Mouse (Mus musculus) adipose tissue, adult 10 weeks (tissue): Measurements from ENCODE around the gene Sdhaf2. TPM values are rescaled to one million over a fixed set of nuclear protein-coding genes. Genes with fewer than 3 reads are reported as not detected.

ENCODE experiments used
- polyA plus RNA-seq: library from polyadenylated mRNA; stranded (reverse); fragments of 350-450 nt; fragmentation: Illumina TruSeq; extraction: RNeasy Lipid Tissue Mini Kit (QIAGEN cat#74804); gene quantifications from one replicate; pipeline ENCODE4 v1.2.3, GENCODE M21; 2014; ENCODE audit warnings: low read depth, low replicate concordance

The Sdhaf2 gene
- polyA plus RNA-seq, result 47.1 TPM

GRCm38 (mm10) chr19:10525910-10526309, at the start of gene Sdhaf2:
Sdhaf2 (minus strand) TSS chr19:10526142.

GRCm38 (mm10) chr19:10555624-10556510, 29.9 kb upstream of the Sdhaf2 start, which contains the start of gene Tmem216:
Tmem216 (minus strand) TSS chr19:10556238.

DNA sequence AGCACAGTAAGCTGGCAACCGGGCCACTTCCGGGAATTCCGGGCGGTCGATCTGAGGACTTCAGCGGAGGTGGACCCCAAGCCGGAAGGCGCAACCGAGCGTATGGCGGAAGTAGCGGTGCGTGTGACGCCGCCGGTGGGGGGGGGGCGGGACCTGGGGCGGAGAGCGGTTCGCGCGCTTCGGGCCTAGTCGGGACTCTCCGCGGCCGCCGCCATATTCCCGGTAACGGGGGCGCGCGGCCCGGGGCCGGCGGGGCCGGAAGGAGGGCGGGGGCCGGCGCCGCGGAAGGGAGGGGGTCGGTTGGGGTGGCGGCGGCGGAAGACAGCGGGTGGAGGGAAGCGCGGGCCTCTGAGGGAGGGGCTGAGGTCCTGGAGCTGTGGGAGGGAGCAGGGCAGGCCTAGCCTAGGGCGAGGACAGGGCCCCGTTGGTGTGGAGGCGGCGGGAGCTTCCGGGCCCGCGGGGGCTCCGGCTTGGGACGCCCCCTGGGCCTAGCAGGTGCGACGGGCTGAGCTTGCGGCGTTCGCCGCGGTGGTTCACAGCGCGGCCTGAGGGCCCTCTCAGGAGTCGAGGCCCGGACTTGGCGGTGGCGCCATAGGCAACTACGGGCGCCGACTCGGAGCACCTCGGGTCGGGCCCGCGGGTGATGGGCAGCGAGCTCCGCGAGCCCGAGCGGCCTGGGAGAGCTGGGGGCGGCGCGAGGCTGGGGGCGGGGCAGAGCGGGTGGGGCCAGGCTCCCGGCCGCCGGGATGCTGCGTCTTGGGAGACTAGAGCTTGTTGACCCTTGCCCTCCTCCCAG, 638 bp downstream of the Sdhaf2 start, which contains the start of gene Cpsf7:
Gene Cpsf7, plus strand, starts transcription at position 161 of the 796 bp plus-strand sequence.

DNA sequence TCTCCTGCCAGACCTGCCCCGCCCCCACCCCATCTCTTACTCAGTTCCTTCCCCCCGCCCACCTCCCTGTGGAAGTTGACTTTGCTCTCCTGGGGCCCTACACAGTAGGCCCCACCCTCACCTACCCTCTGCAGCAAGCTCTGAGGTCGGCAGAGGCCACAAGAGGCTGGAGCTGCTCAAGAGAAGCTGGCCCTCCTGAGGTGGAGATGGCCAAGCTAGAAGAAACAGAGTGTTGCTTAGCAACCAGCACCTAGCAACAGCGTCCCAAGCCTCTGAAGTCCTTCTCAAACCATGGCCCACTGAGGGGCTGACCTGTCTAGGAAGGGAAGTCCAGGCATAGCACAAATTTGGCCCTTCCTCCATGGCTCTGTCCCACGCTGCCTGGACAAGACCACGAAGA, 43.2 kb downstream of the Sdhaf2 start, which contains the start of gene Ppp1r32:
Gene Ppp1r32, minus strand, starts transcription at position 226 of the 400 bp plus-strand sequence.

GRCm38 (mm10) chr19:10456752-10457483, 69.0 kb downstream of the Sdhaf2 start, which contains the start of gene Lrrc10b:
Lrrc10b (minus strand) TSS chr19:10457473.

Other genes starting within 250 kb of the Sdhaf2 start
- gene Dagla, start 221.3 kb downstream of the Sdhaf2 start, polyA plus RNA-seq, result 6.8 TPM
- 3.0 TPM for gene Syt7, start 137.1 kb downstream of the Sdhaf2 start, polyA plus RNA-seq
- gene Lrrc10b, start 68.7 kb downstream of the Sdhaf2 start, polyA plus RNA-seq, result 4.4 TPM
- gene Ppp1r32, start 43.2 kb downstream of the Sdhaf2 start, polyA plus RNA-seq, result 6.6 TPM
- gene Cpsf7, start 876 bp downstream of the Sdhaf2 start, polyA plus RNA-seq, result 54.1 TPM
- 32.2 TPM for gene Tmem216, start 30.1 kb upstream of the Sdhaf2 start, polyA plus RNA-seq
- gene Cyb561a3, start 51.0 kb upstream of the Sdhaf2 start, polyA plus RNA-seq, result 19.0 TPM
- 9.8 TPM for gene Tmem138, start 51.2 kb upstream of the Sdhaf2 start, polyA plus RNA-seq
- gene Ddb1, start 79.2 kb upstream of the Sdhaf2 start, polyA plus RNA-seq, result 176 TPM
- 17.4 TPM for gene Tkfc, start 79.5 kb upstream of the Sdhaf2 start, polyA plus RNA-seq
- gene Vwce, start 108.1 kb upstream of the Sdhaf2 start, polyA plus RNA-seq, result 0.17 TPM
- not detected for gene Pga5, start 151.9 kb upstream of the Sdhaf2 start, polyA plus RNA-seq
- gene Vps37c, start 162.6 kb upstream of the Sdhaf2 start, polyA plus RNA-seq, result 24.5 TPM
- gene Cd5, start 212.9 kb upstream of the Sdhaf2 start, polyA plus RNA-seq, result 0.87 TPM